Mouse (Mus musculus) megakaryocyte, embryonic 14.5 days (primary cell): ENCODE results near the gene Usp49.

Experiments used
- FLI1 ChIP-seq: IDR thresholded peaks from 2 replicates; pipeline ENCODE4 v1.6.1; 2012; ENCODE audit warnings: low read length, inconsistent platforms, mixed read lengths
- GATA1 ChIP-seq: IDR thresholded peaks from 3 replicates; pipeline ENCODE4 v1.6.1; 2012; ENCODE audit warnings: mixed read lengths, low read length, inconsistent platforms, borderline replicate concordance

- TF ChIP-seq GATA1 (no peak), FLI1 (no peak)
Measured at GRCm38 (mm10) chr17:47594969-47595247, 35.6 kb upstream of the Usp49 start.
